Mouse (Mus musculus) embryo, embryonic 10 days (tissue): Measurements from ENCODE around the gene Tnrc18.

Experiments
- DNase-seq: peaks from one replicate; pipeline ENCODE4 v3.0.0-alpha.2; 2015; ENCODE audit warnings: low spot score

The Tnrc18 gene

DNA sequence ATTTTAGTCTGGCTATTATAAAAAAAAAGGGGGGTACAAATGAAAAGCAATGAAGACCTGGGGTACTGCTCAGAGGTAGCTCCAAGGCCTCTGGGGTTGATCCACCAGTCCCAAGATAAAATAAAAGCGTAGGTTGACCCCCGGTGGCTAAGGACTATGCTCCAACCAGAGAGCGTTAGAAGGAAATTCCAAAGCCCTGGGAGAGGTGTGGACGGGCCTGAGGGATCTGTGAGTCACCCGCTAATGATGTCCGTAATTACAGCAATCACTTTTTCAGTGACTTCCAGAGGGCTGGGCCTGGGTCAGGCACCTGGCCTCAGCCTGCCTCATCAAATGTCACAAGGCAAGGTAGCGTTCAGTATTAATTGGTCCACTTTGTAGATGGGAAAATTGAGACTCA, 9.8 kb downstream of the Tnrc18 start:
- no peak for DNase-seq

GRCm38 (mm10) chr5:142803746-142804145, 13.7 kb downstream of the Tnrc18 start:
- no peak for DNase-seq

- no peak for DNase-seq
Observed at GRCm38 (mm10) chr5:142802884-142803283, 14.6 kb downstream of the Tnrc18 start.

- DNase-seq, result no peak
Observed at GRCm38 (mm10) chr5:142801977-142802376, 15.5 kb downstream of the Tnrc18 start.

DNA sequence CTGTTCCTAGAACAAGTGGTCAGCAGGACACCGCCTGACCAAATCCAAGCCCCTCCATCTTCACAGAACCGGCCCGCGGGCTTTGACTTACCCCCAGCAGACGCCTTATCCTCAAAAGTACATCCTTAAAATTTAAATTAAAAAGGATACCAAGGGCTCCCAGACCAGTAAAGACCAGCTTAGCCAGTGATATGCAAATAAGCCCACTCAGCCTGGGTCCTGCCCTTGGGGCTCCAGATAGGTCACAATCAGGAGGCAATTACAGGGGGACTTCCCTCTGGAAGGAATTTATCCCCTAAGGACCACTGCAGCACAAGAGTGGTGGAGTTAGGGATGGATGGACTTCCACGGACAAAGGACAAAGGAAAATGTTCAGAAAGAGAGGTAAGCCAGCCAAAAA, 16.8 kb downstream of the Tnrc18 start:
- no peak for DNase-seq

DNA sequence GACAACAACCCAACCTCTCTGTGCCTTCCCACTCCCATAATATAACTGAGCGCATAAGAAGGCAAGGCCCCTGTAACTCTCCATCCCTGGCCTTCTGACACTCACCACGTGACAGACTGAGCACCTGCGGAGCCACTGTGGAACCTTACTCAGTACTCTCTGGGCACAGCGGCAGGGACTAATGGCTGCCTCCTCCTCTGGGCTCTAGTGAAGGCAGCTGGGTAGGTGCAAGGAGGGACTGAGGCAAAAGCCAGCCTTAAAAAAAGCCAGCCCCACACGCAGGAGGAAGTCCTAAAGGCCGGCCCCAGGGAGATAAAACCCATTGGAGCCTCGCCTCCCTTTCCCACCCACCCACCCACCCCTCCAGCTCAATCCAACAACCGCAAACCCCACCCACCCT, 17.3 kb downstream of the Tnrc18 start:
- DNase-seq, result no peak

DNA sequence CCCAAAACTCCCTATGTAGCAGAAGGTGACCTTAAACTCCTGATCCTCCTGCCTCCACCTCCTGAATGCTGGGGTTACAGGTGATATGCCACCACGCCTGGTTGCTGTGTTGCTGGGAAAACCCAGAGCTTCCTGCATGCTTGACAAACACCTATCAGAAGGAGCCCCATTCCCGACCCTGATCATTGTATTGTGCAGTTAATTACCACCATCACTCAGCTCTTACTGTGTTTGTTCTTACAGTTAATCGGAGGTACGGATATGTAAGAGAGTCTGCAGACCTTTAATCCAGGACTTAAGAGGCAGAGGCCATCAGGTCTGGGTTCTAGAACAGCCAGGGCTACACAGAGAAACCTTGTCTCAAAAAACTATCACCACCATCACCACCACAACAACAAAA, 18.2 kb downstream of the Tnrc18 start:
- DNase-seq, result no peak

GRCm38 (mm10) chr5:142798190-142798589, 19.3 kb downstream of the Tnrc18 start:
- no peak for DNase-seq

GRCm38 (mm10) chr5:142797620-142798019, 19.8 kb downstream of the Tnrc18 start:
- no peak for DNase-seq

DNA sequence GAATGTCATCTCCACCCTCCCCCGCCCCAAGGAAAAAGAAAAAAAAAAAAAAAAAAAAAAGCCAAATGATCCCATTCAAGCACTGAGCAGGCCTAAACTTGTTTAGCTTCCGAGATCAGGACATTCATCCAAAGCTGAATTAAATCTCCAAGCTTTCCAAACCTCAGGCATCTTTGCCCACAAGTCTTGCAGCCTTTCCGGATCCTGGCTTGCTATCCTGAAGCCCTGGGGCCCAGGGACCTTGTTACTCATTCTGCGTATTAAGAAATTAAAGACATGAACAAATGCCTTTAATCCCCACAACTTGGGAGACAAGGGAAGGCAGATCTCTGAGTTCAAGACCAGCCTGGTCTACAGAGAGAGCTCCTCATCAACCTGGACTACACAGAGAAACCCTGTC, 20.5 kb downstream of the Tnrc18 start:
- no peak for DNase-seq

- DNase-seq, result no peak
Observed at GRCm38 (mm10) chr5:142794582-142794981, 22.9 kb downstream of the Tnrc18 start.

DNA sequence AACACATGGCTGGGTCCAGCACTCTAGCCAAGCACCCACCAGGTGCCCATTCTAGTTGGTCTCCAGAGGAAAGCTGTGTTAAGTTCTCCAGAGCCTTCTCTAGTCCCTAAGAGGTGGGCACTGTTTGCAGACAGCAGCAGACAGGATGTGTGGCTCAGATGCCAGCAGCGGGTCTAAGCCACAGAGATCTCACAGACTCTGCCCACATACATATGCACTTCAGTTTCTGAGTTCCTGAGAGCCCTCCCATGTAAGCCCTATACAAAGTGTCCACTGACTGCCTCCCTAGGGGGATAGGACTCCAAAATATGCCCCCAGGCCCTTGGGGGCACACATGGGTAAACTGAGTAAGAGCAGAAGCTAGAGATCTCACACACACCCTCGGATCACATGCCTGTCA, 23.3 kb downstream of the Tnrc18 start:
- DNase-seq, result no peak

GRCm38 (mm10) chr5:142792594-142792993, 24.9 kb downstream of the Tnrc18 start:
- no peak for DNase-seq

DNA sequence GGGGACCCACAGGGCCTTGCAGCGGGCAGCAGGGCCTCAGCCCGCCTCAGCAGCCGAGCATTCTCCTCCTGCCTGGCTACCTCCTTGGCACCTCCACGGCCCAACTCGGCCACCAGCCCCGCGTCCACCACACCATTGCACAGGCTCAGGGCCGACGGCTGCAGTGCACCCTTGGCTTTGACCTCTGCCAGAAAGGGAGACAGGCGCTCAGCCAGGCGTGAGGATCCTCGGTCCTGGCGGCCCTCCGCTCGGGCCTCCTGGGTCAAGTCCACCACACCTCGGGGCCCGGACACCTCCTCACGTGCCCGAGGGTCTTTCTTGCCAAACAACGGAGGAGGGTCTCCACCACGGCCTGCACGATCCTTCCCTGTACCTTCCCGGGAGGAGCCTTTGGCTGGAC, 29.2 kb downstream of the Tnrc18 start:
- no peak for DNase-seq

- DNase-seq, result no peak
Observed at GRCm38 (mm10) chr5:142787304-142787905, 30.1 kb downstream of the Tnrc18 start.

DNA sequence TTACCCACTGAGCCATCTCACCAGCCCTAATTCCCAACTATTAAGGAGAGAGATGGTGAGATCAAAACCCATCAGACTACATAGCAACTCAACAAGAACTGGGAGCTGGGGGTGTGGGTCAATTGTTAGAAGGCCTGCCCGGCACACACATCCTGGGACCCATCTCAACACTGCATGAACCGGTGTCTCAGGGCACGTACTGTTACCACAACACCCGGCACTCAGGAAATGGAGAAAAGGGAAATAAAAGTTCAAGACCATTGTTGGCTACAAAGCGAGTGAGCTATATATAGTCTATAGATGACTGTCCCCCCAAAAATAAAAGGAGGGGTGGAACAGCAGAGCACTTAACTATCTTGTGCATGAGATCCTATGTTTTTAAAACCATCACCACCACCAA, 30.8 kb downstream of the Tnrc18 start:
- DNase-seq, result no peak

- no peak for DNase-seq
Observed at GRCm38 (mm10) chr5:142786215-142786614, 31.2 kb downstream of the Tnrc18 start.

DNA sequence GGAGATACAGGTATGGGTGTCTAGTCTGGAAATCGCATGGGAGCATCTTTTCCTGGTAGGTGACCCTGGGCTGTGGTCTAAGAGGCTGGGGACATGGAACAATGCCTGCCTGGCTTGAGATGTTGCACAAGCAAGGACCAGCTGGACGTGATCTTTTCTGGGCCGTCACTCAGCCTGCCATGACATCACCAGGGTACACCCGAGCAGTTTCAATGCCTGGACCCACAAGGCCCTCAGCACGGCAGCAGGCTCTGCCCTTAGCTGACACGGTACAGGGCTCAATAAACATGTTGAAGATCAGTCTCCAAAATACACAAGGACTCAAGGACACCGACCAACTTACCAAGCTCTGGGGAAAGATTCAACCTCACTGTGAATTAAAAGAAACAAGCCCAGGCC, 34.3 kb downstream of the Tnrc18 start:
- DNase-seq, result no peak

DNA sequence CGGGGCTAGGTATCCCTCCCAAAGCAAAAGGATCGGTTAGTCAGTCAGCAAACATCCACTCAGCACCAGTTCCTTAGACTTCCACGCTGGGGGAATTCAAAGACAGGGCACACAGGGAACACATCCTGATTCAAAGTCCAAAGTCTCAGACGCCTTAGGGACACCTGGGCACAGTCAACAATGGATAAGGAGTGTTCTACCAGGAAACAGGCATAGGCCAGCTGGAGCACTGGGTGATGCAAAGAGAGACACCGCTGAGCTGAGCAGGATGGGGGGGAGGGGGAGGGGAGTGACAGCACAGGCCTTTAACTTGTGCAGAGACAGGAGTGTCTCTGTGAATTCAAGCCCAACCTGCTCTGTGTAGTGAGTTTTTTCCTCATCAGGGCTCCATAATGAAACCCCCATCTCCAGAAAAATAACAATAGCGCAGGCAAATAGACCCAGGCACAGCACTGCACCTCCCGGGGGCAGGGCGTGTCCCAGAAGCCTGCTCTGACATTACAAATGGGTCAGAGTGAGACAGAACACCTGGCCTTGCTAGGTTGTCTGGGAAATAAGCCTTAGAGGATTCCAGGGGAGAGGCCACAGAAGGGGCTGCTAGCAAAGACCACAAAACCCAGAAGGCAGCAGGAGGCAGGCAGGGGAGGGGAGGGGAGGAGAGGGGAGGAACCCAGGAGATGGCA, 34.9 kb downstream of the Tnrc18 start:
- DNase-seq, result no peak

- DNase-seq, result no peak
Observed at GRCm38 (mm10) chr5:142780579-142780978, 36.9 kb downstream of the Tnrc18 start.

DNA sequence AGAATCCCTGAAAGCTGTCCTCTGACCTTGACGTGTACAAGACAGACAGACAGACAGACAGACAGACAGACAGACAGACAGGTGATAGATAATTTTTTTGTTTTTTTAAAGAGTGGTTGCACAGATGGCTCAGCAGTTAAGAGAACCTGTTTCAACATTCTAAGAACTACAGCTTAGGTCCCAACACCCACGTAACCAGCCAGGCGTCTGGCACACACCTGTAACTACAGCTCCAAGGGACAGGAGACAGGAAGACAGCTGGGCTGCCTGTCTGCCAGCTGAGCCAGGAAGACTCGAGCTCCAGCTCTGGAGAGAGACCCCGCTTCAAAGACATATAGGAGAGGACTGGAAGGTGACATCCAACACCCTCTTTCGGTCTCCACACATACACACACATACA, 38.6 kb downstream of the Tnrc18 start:
- no peak for DNase-seq

DNA sequence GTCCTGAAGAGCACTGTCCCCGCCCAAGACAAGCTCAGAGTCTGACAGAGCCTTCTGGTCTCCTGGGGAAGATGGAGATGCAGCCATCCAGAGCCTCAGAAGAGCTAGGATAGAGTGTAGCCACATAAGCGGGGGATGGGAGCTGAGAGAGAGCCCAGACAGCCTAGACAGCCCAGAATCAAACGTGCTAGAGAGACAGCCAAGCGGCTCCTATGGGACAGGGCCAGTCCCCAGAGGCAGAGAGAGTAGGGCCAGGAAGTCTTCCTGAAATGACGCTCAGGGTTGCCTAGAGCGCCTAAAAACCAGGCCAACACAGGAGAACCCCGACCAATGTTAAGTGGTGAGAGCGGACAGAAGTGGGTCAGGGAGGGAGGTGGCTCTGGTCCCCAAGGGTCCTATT, 39.3 kb downstream of the Tnrc18 start:
- no peak for DNase-seq

DNA sequence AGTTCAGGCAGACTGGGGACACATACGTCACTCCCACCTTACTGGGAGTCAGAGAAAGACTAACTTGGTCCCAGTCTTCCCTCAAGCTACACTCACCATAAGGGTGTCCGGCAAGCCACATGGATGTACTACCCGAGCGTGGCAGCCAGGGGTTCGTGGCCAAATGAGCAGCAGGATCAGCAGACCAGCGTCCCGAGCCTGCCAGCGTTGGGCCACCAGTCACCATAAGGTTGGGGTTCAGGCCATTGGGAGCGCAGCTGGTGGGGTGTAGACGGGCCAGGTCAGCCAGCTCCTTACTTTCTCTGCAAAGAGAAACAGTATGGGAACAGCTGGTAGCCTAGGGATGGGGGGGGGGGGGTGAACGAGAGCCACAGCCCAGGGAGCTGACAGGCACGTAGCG, 41.4 kb downstream of the Tnrc18 start:
- no peak for DNase-seq

DNA sequence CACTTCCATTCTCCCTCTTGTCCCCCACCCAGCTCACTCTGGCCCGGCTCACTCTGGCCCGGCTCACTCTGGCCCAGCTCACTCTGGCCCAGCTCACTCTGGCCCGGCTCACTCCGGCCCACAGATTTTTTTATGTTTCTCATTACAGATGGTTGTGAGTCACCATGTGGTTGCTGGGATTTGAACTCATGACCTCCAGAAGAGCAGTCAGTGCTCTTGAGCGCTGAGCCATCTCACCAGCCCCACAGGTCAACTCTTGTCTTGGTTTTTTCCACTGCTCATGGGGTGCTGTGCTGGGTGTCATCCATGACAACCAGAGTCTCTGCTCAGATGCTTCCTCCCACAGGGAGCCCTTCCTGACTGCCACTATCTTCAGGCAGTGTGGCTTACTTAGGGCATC, 42.7 kb downstream of the Tnrc18 start:
- DNase-seq, result no peak
